Mouse (Mus musculus) C3H10T1/2 (cell line): ENCODE measurements around the gene Arnt. TPM values are rescaled to one million over a fixed set of nuclear protein-coding genes. Genes with fewer than 3 reads are reported as not detected.

Experiments used
- polyA plus RNA-seq, 2 experiments: library from polyadenylated mRNA; unstranded; fragments of >200 nt; fragmentation: generic; extraction: Trizol; gene quantifications; one replicate each; pipeline ENCODE4 v1.2.1; 2012; ENCODE audit warnings: missing spikeins in 2 of 2

Arnt gene
- polyA plus RNA-seq = 10 to 100 TPM in 1 of 2 experiments, 1 to 10 TPM in 1; 2.0 to 20.3 TPM

DNA sequence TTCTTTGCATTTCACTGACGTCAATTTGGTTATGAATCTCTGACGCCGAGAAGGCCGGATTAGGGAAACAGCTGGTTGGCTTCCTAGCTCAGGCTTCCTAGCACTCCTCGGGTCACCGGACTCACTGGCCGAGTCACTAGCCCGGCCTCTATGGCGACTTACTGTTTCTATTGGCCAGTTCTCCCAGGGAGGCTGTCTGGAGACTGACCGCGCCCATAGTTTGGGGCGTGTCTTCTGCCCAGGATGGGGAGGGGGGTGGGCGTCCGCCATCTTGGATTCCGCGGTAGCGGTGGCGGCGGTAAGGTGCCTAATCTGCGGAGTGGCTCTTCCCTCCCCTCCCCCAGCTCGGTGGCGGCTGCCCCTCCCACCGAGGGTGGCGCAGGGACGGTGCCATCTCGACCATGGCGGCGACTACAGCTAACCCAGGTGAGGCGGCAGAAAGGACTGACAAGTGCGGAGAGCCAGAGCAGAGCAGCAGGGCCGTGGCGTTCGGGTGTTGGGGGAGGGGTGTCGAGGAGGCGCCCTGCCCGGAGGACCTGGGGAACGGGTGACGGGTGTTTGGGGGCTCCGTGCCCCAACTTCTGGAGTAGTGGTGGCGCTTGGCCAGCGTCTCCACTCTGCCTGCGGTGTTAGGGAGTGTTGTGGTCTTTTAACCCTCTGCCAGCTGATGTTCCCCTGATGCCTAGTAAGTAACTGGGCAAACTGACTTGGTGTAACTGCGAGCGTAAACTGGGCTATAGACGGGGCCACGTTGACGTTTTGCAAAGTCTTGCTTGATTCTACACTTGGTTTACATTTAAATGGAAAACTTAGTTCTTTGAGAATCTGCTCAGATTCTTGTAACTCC, at the start of gene Arnt:
TSS of gene Arnt (plus strand) at position 253 of the 847 bp plus-strand sequence.

DNA sequence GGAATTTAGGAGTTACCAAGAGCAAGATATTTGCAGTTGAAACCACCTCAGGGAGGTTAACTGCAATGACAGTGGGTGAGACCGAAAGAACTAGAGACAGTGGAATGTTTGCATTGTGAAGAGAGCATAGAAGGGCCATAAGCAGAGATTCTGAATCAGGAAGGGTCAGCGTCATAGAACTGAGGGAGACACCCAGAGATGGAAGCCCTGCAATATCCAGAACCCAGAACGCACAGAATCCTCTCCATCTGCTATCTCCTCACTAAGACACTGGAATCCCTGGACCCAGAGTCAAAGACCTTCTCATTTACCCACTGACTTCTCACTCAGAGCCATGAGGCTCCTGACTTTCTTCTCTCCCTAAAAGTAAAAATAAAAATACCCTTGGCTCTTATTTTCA, 31.4 kb upstream of the Arnt start, which contains the start of gene 4930558C23Rik:
TSS of gene 4930558C23Rik (minus strand) at position 101 of the 400 bp plus-strand sequence.

DNA sequence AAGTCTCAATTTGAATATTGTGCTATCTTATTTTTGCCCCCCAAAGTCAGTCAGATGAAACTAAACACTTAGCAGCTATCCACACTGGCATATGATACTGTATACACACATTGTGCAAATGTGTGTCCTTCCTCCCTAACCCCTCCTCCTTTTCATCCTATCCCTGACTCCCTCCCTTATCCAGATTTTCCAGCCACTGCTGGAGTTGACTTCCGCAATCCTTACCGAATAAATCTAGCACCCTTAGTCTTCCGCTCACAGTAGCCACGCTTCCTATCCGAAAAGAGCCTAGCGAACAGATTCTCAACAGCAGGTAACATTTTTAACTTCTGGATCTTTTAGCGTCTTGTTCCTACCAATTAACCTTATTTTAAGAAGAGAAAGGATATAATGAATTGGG, 64.8 kb downstream of the Arnt start, which contains the start of gene Ctsk:
TSS of gene Ctsk (plus strand) at position 233 of the 400 bp plus-strand sequence.

DNA sequence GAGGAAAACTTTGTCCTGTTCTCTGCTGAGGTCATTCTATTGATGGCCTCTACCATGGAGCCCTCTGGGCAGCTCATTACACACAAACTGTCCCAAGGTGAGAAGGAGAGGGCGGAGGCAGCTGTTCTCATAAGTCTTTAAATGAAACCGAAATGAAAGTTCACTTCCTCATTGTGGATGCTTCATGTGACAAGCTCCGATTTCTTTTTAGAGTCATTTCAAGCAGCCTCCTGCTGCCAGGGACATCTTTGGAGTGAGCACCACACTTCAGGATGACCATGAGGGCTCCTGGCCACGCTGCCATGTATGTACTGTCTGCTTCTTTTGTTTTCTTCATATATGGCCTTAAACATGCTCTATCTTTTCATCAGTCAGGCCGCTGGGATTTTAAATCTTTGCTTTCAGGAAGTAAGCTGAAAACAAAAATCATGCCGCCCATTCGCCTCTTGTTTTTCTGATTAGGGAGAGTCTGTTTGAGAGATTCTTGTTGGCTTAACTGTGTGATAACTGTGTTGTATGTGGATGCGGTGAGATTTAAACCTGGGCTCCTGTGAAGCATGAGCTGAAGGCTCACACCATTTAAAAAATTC, 92.5 kb downstream of the Arnt start, which contains the start of gene Ctss:
TSS of gene Ctss (plus strand) at position 165 of the 590 bp plus-strand sequence.

Other genes starting within 250 kb of the Arnt start
- 1 to 10 TPM in 1 of 2 experiments, under 1 TPM in 1; 0.46 to 5.0 TPM for gene Gabpb2, start 216.5 kb upstream of the Arnt start, polyA plus RNA-seq
- 10 to 100 TPM; 32.7 to 44.2 TPM for gene Cdc42se1, start 205.7 kb upstream of the Arnt start, polyA plus RNA-seq
- gene Mllt11, start 202.2 kb upstream of the Arnt start, polyA plus RNA-seq = 1 to 10 TPM; 3.7 to 6.4 TPM
- under 1 TPM; 0.02 to 0.13 TPM for gene Gm128, start 192.8 kb upstream of the Arnt start, polyA plus RNA-seq
- under 1 TPM in 1 of 2 experiments, not detected in 1; 0.27 TPM for gene Bnipl, start 183.2 kb upstream of the Arnt start, polyA plus RNA-seq
- 10 to 100 TPM; 20.9 to 35.4 TPM for gene Mindy1, start 153.0 kb upstream of the Arnt start, polyA plus RNA-seq
- 10 to 100 TPM in 1 of 2 experiments, 1 to 10 TPM in 1; 4.4 to 13.2 TPM for gene Prune1, start 152.3 kb upstream of the Arnt start, polyA plus RNA-seq
- 1 to 10 TPM; 1.6 to 2.8 TPM for gene Anxa9, start 127.2 kb upstream of the Arnt start, polyA plus RNA-seq
- gene Cers2, start 119.6 kb upstream of the Arnt start, polyA plus RNA-seq = 100 to 1,000 TPM in 1 of 2 experiments, 10 to 100 TPM in 1; 63.2 to 101 TPM
- gene Setdb1, start 77.2 kb upstream of the Arnt start, polyA plus RNA-seq = 10 to 100 TPM in 1 of 2 experiments, 1 to 10 TPM in 1; 1.9 to 12.4 TPM
- gene 4930558C23Rik, start 31.5 kb upstream of the Arnt start, polyA plus RNA-seq = not detected
- under 1 TPM in 1 of 2 experiments, not detected in 1; 0.25 TPM for gene Ctsk, start 64.9 kb downstream of the Arnt start, polyA plus RNA-seq
- under 1 TPM in 1 of 2 experiments, not detected in 1; 0.07 TPM for gene Ctss, start 92.4 kb downstream of the Arnt start, polyA plus RNA-seq
- not detected for gene Hormad1, start 125.3 kb downstream of the Arnt start, polyA plus RNA-seq
- gene Golph3l, start 154.5 kb downstream of the Arnt start, polyA plus RNA-seq = 1 to 10 TPM in 1 of 2 experiments, under 1 TPM in 1; 0.56 to 7.2 TPM
- gene Ensa, start 190.6 kb downstream of the Arnt start, polyA plus RNA-seq = 10 to 100 TPM; 12.9 to 47.0 TPM
- gene Mcl1, start 224.4 kb downstream of the Arnt start, polyA plus RNA-seq = 10 to 100 TPM; 11.1 to 38.8 TPM